Mouse (Mus musculus): Measurements from ENCODE around the gene Eif4g3. TPM values are rescaled to one million over a fixed set of nuclear protein-coding genes. Genes with fewer than 3 reads are reported as not detected.

Gene Eif4g3
- total RNA-seq, 4 experiments from 2014 or later = 143 to 163 (median 151) TPM

DNA sequence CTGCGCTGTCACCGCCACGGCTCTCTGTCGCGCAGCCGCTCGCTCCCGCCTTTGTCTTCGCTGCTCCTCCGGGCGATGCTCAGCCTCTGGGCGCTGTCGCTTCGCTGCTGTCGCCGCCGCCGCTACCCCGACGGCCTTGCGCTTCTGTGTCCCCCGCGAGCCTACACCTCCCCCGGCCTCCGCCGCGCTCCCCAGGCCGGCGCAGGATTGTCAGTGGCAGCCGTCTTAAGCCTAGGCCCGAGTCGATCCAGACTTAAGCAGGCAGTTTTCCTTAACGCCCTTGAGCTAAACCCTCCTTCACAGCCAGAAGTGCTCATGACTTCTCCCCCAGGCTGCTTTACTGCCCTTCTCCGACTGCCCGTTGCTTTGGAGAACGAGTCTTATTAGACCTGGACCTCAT lies 224.6 kb downstream of the Eif4g3 start:
- DNase-seq (ENCODE audit: low spot score in 2 of 2) = no peak

DNA sequence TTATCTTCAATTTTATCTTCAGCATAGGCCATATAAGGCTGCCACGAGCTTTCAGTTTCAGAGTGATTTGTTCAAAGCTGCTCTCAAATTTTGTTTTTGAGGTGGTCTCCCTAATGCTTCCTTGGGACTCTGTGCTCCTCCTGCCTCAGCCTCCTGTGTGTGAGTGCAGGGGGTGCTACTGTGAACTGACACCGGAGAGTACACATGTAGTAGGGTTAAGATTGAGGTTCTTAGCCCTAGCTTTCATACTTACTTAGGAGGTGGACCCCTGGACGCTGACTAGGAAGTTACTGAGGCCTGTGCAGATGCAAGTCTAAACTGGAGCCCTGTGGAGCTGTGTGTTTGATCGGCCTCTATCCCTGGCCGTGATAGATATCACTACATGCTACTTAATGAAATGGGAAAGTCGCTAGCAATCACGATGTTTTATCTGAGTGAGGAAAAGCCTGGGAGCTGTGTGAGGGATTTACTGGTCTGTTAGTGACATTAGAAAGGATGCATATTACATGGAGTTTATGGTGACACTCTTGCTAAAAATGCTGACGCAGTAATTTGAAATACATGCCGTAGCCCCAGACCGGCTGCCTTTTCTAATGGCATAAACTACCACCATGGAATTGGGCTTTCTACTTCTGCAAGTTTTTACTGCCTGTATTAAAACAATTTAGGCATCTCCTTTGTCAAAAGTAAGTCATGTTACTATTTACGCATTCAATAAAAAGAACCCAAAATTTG lies 225.3 kb downstream of the Eif4g3 start:
- no peak for DNase-seq (ENCODE audit: low spot score in 2 of 2)

DNA sequence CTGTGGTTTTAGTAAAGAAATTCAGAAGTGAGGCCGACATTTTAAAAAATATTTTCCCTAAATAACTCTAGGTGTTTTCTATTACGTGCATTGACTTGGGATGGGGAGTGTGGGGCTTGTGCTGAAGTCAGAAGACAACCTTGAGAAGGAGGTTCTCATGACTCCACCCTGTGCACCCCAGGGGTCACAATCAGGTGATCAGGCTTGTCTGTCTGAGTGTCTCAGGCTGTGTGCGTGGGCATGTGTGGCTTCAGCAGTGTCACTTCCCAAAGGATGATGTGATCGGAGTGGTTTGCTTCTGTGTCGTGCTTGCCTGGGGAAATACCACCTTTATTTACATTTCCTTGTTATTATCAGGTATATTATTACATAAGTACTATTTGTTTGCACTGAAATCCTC lies 226.5 kb downstream of the Eif4g3 start:
- DNase-seq (ENCODE audit: low spot score in 2 of 2) = no peak

DNA sequence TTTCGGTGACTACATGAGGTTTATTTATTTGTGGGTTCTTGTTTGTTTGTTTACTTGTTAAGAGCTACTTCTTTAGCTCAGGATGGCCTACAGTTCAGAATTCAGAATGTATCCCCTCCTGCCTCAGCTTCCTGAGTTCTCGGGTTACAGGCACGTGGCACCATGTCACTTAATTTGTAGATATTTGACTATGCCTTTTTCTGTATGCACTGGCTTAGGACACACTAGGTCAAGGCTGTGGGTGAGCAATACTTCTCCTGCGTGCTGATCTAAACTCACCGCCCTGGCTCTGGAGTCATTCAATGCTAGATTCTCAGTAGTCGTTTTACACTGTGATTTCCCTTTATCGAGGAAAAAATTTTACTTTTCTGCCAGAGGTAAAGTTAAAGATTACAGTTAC lies 227.9 kb downstream of the Eif4g3 start:
- DNase-seq (ENCODE audit: low spot score in 2 of 2) = no peak

DNA sequence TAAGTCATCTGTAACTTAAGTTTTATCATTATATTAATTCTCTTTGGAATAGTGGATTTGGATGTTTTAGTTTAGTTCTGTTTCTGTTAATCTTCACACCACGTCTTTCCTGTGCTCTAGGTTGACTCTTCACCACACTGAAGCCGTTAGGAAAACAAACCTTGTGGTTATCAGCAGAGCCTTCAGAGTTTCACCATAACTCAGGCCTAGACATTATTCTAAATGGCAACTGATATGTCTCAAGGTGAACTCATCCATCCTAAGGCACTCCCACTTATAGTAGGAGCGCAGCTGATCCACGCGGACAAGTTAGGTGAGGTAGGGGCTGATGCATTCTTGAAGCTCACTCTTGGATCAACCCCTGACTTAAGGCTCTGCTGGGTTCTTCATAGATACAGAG lies 228.6 kb downstream of the Eif4g3 start:
- DNase-seq (ENCODE audit: low spot score in 2 of 2) = no peak

DNA sequence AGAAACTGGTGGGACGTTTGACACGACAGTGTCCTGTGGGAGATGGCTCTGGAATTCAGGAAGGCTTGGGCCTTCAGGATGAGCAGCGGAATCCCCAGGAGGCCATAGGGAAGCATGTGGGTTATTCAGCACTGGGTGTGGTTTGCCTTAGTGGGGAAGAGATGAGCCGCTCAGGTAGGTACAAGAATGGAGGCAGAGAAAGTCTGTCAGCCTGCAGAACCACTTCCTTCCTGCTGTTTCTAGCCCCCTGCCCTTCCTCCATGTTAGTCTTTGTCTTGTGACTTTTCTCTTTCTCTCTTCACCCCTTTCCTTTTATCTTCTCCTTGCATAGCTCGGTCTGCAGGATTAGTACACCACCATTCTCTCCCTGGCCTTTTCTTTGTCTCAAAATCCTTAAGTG lies 229.6 kb downstream of the Eif4g3 start:
- no peak for DNase-seq (ENCODE audit: low spot score in 2 of 2)

DNA sequence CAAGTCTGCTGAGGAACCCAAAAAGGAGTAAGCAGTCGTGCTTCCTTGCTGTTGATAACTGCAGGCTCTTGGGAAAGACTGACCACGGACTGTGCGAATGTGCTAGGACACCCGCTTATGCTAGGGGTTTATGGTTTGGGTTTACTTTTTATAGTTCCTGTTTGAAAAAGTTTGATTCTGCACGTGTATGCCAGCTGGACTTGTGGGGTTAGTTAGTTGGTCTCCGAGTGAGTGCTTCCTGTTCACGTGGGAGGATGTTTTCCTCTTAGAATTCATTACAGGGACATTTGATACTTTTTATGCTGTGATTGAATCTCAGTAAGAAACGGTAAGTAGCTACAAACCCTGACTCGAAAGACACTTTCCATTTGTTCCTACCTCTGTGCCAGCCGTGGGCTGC lies 230.8 kb downstream of the Eif4g3 start:
- DNase-seq (ENCODE audit: low spot score in 2 of 2) = no peak

DNA sequence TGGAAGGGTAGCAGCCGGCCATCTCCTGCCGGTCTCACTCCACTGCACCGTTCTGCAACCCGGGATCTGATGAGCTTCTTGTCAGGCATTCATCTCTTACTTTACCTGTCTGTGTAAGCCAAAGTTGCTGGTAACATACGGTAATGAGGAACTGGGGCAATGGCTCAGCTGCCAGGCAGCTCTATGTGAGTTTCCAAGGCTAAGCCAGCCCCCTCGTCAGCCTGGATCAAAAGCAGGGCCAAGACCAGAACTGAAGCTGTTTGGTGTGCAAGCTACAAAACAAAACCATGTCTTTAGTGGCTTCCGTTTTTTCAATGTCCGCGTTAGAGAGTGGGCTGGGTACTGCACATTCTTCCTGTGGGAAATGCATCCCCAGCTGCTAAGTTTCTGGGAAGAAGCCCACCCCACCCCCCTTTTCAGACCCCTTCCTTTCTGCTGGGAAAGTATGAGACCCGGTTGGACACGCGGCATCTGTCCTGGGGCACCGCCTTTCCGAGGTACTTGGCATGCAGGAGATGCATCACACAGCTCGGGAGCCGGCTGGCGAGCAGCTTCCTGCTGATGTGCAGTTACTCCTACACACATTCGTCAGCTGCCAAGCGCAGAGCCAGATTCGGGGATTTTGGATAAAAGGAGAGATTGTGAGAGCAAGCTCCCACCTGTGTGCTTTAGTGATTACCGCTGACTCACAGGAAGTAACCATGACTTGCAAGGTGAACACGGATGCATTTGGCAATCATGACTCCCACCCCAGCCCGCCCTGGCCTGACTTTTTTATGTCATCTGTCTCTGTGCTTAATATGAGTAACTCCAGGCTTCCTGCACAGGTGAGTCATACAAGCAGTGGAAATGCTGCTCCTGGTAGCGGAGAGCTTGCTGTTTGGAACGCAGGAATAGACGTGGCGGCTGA lies 254.2 kb downstream of the Eif4g3 start:
- peak; percentile 79 for DNase-seq (ENCODE audit: low spot score in 2 of 2)

DNA sequence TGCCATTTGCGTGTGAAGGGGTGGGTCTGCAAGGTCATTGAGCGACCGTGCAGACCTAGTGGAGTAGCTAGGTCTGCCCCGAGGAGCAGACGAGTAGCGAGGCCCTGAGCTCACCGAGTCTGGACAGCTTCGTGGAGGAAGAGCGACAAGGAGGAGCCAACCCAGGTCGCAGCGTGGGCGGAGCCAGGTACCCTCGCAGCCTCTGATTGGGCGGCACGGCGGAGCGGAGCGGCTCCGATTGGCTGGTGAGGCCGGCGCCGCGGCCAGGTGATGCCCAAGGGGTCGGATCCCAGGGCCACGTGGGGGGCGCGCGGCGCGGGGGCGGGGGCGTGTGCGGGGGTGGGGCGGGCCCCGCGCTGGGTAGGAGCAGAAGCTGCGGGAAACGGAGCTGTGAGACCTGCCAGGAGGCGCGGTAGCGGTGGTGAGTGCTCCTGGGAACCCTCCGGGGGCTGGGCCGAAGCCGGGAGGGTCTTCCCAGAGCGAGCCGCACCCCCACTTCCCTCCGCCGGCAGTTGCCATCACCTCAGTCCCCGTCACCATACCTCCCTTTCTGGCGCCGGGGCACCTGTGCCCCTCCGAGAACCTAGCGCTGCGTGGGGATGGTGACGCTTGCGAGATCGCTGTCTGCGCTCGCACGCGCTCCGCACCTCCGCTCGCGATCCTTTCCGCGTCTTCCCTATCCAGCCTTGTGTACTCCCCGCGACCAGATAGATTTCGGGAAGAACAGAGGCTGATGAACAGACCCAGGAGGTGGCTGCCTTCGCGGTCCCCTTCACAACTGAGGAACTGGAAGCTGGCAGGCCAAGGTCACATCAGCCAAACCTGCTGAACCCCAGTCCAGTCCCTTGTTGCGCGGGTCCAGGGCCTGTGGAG lies 257.5 kb downstream of the Eif4g3 start, which contains the start of the genes Sh2d5 and Kif17:
Gene Sh2d5 (plus strand): TSS at position 316 of the 873 bp plus-strand sequence.
Gene Kif17 (plus strand): TSS at position 348 of the 873 bp plus-strand sequence.
- DNase-seq (ENCODE audit: low spot score in 2 of 2) = peak; percentile 89 to 90

DNA sequence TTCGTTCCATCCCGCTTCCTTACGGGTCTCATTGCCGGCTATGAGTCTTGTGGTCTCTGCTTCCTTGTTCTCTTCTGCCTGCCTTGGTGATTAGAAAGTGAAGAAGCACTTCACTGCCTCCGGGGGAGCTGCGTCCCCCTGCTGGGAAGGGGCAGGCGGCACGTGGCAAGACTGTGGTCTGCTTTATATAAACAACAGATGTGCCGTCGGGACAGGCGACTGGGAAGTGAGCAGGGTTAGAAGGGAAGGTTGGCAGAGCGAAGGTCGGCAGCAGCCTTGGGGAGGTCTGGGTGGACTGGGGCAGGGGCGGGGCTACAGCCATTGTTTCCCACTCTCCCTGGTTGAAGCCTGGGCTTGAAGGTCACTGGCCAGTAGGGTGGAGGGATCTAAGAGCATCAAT lies 259.0 kb downstream of the Eif4g3 start:
- DNase-seq (ENCODE audit: low spot score in 2 of 2) = no peak

DNA sequence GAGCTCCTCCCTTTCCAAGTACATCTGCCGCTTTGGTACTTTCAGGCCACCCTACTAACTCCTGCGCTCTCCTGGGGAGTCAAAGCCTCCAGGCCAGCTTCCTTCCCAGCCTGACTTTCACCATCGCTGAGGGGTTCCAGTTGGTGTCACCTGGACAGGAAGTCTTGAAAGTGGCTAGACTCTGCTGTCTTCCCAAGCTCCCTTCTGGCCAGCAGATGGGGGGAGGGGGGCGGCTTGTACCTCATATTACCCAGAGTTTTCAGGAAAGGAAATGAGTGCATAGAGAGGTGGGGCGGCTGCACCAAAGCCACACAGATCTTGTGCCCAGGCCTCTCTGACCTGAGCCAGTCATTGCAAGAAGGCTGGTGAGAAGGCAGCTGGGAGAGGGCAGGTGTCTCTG lies 259.4 kb downstream of the Eif4g3 start:
- DNase-seq (ENCODE audit: low spot score in 2 of 2) = no peak

DNA sequence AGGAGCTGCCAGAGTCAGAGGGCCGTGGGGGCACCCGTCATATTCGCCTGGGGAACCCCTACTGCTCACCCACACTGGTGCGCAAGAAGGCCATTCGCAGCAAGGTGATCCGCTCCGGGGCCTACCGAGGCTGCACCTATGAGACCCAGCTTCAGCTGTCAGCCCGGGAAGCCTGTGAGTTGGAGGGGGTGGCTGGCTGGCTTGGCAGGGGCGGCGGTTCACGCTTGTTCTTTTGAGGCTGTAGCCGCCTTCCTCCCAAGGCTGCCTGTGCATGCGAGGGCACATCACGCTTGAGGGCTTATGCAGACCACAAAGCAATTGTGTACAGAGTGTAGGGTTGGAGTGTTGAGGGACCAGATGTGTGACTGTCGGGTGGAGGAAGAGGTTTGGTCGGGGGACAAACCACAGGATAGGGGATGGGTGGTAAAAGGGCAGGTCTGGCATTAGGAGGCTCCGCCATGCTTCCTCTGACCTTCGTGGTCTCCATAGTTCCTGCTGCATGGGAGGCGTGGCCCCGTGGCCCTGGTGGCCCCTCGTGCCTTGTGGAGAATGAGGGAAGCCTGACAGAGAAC lies 264.4 kb downstream of the Eif4g3 start:
- no peak for DNase-seq (ENCODE audit: low spot score in 2 of 2)

Small RNAs within 50 kb of the gene (microRNA-seq; reads per million reads assigned to microRNA genes)
- 0 reads per million in 2 experiments for gene Mir6399

Other genes starting within 250 kb of the Eif4g3 start
- 1 to 10 TPM; 6.2 to 9.3 (median 7.1) TPM for gene Alpl, start 196.6 kb upstream of the Eif4g3 start, total RNA-seq (2022)
- 10 to 100 TPM; 47.2 to 63.1 (median 53.9) TPM for gene Ece1, start 130.8 kb upstream of the Eif4g3 start, total RNA-seq (2022)
- 100 to 1,000 TPM; 184 to 200 (median 196) TPM for gene Hp1bp3, start 223.3 kb downstream of the Eif4g3 start, total RNA-seq (2022)